Mouse (Mus musculus): ENCODE data around the gene B230104I21Rik. TPM values are rescaled to one million over a fixed set of nuclear protein-coding genes. Genes with fewer than 3 reads are reported as not detected.

B230104I21Rik gene
- polyA plus RNA-seq, 1 experiment from 2014 or later, result not detected

GRCm38 (mm10) chr4:154325410-154325809, 10.5 kb upstream of the B230104I21Rik start:
- WGBS, result 67% methylated on average over 4 of the region's 4 CpGs

GRCm38 (mm10) chr4:154328431-154328830, 7.5 kb upstream of the B230104I21Rik start:
- no peak overlapping the region for H3K9ac ChIP-seq
- H3K4me2 ChIP-seq, result 0 out of 2 replicates have a peak overlapping the region, but pooled peaks have one; percentile 13
- H3K27ac ChIP-seq (replicated peaks), result no peak overlapping the region
- WGBS, result 6% methylated on average over 19 of the region's 20 CpGs
- peaks cover 47% of the 10 kb centered on the region for H3K4me1 ChIP-seq (replicated peaks)
- H3K4me3 ChIP-seq, result no peak overlapping the region
- no peaks in the 10 kb centered on the region for H3K9me3 ChIP-seq
- H3K36me3 ChIP-seq, result no peaks in the 10 kb centered on the region
- no peak for ATAC-seq (ENCODE audit: low read depth)
- peaks cover 44% of the 10 kb centered on the region for H3K27me3 ChIP-seq

More at GRCm38 (mm10) chr4:154325410-154325809, 10.5 kb upstream of the B230104I21Rik start:
- H3K27ac ChIP-seq (replicated peaks), result no peak overlapping the region
- no peaks in the 10 kb centered on the region for H3K9me3 ChIP-seq
- H3K36me3 ChIP-seq, result no peaks in the 10 kb centered on the region
- no peak for ATAC-seq (ENCODE audit: low read depth)
- H3K9ac ChIP-seq, result no peak overlapping the region
- no peak overlapping the region for H3K4me2 ChIP-seq
- H3K27me3 ChIP-seq, result peaks cover 39% of the 10 kb centered on the region
- peaks cover 18% of the 10 kb centered on the region for H3K4me1 ChIP-seq (replicated peaks)
- H3K4me3 ChIP-seq, result no peak overlapping the region

GRCm38 (mm10) chr4:154328836-154329235, 7.1 kb upstream of the B230104I21Rik start:
- Histone ChIP-seq H3K27me3 (peaks cover 46% of the 10 kb centered on the region), H3K27ac (replicated peaks) (no peak overlapping the region), H3K9ac (no peak overlapping the region), H3K36me3 (no peaks in the 10 kb centered on the region), H3K4me2 (0 out of 2 replicates have a peak overlapping the region, but pooled peaks have one; percentile 13), H3K9me3 (no peaks in the 10 kb centered on the region), H3K4me3 (no peak overlapping the region), H3K4me1 (replicated peaks) (peaks cover 51% of the 10 kb centered on the region)
- peak; percentile 40 for ATAC-seq (ENCODE audit: low read depth)
- 5% methylated on average over 6 of the region's 6 CpGs for WGBS

- ATAC-seq (ENCODE audit: low read depth), result no peak
- H3K4me1 ChIP-seq (replicated peaks), result peaks cover 63% of the 10 kb centered on the region
- 62% methylated on average over 7 of the region's 7 CpGs for WGBS
- H3K27ac ChIP-seq (replicated peaks), result no peak overlapping the region
- peak overlapping the region; percentile 41; the same call in 1 of the 2 replicates for H3K9ac ChIP-seq
- no peak overlapping the region for H3K4me2 ChIP-seq
- peaks cover 56% of the 10 kb centered on the region for H3K27me3 ChIP-seq
- H3K9me3 ChIP-seq, result no peaks in the 10 kb centered on the region
- no peak overlapping the region for H3K4me3 ChIP-seq
- H3K36me3 ChIP-seq, result no peaks in the 10 kb centered on the region
Measured at GRCm38 (mm10) chr4:154330001-154330400, 5.9 kb upstream of the B230104I21Rik start.

- WGBS, result 4% methylated on average over 12 of the region's 12 CpGs
- Histone ChIP-seq H3K9ac (peak overlapping the region; percentile 41), H3K27me3 (peaks cover 55% of the 10 kb centered on the region), H3K4me1 (replicated peaks) (peaks cover 75% of the 10 kb centered on the region), H3K4me3 (no peak overlapping the region), H3K9me3 (no peaks in the 10 kb centered on the region), H3K27ac (replicated peaks) (peak overlapping the region; percentile 61), H3K36me3 (no peaks in the 10 kb centered on the region), H3K4me2 (peak overlapping the region; percentile 13; the same call in 1 of the 2 replicates)
- peak; percentile 17 for ATAC-seq (ENCODE audit: low read depth)
Measured at GRCm38 (mm10) chr4:154331271-154331670, 4.7 kb upstream of the B230104I21Rik start.

- no peaks in the 10 kb centered on the region for H3K9me3 ChIP-seq
- no peaks in the 10 kb centered on the region for H3K36me3 ChIP-seq
- no peak overlapping the region for H3K4me3 ChIP-seq
- no peak overlapping the region for H3K4me2 ChIP-seq
- peak overlapping the region; percentile 14; the same call in 1 of the 2 replicates for H3K27ac ChIP-seq (replicated peaks)
- H3K9ac ChIP-seq, result 0 out of 2 replicates have a peak overlapping the region, but pooled peaks have one; percentile 41
- H3K27me3 ChIP-seq, result peaks cover 56% of the 10 kb centered on the region
- ATAC-seq (ENCODE audit: low read depth), result peak; percentile 13; the same call in 1 of the 2 replicates
- 32% methylated on average over 8 of the region's 8 CpGs for WGBS
- H3K4me1 ChIP-seq (replicated peaks), result peaks cover 88% of the 10 kb centered on the region
Measured at GRCm38 (mm10) chr4:154333300-154333699, 2.6 kb upstream of the B230104I21Rik start.

GRCm38 (mm10) chr4:154334699-154335402, 1.1 kb upstream of the B230104I21Rik start:
- peak overlapping the region; percentile 20 for H3K4me3 ChIP-seq
- peak overlapping the region; percentile 52; the same call in 1 of the 2 replicates for H3K9ac ChIP-seq
- H3K36me3 ChIP-seq, result no peaks in the 10 kb centered on the region
- peaks cover 68% of the 10 kb centered on the region for H3K27me3 ChIP-seq
- H3K4me1 ChIP-seq (replicated peaks), result peaks cover 76% of the 10 kb centered on the region
- H3K27ac ChIP-seq (replicated peaks), result no peak overlapping the region
- 54% methylated on average over 48 of the region's 48 CpGs for WGBS
- no peaks in the 10 kb centered on the region for H3K9me3 ChIP-seq
- peak overlapping the region; percentile 38 for H3K4me2 ChIP-seq
- no peak for ATAC-seq (ENCODE audit: low read depth)

- peak overlapping the region; percentile 34; the same call in 1 of the 2 replicates for H3K9ac ChIP-seq
- peak overlapping the region; percentile 52; the same call in 1 of the 2 replicates for H3K27ac ChIP-seq (replicated peaks)
- H3K9me3 ChIP-seq, result no peaks in the 10 kb centered on the region
- H3K4me3 ChIP-seq, result no peak overlapping the region
- H3K4me2 ChIP-seq, result no peak overlapping the region
- no peak for ATAC-seq (ENCODE audit: low read depth)
- H3K4me1 ChIP-seq (replicated peaks), result peaks cover 58% of the 10 kb centered on the region
- peaks cover 4% of the 10 kb centered on the region; the same call in 1 of the 2 replicates for H3K36me3 ChIP-seq
- WGBS, result 11% methylated on average over 10 of the region's 10 CpGs
- peaks cover 66% of the 10 kb centered on the region for H3K27me3 ChIP-seq
Measured at GRCm38 (mm10) chr4:154336650-154337049, 723 bp downstream of the B230104I21Rik start.

- ATAC-seq (ENCODE audit: low read depth), result peak; percentile 49
- H3K4me2 ChIP-seq, result no peak overlapping the region
- no peak overlapping the region; the same call in 1 of the 2 replicates for H3K27ac ChIP-seq (replicated peaks)
- H3K4me1 ChIP-seq (replicated peaks), result peaks cover 28% of the 10 kb centered on the region
- 18% methylated on average over 19 of the region's 19 CpGs for WGBS
- H3K9ac ChIP-seq, result no peak overlapping the region
- H3K4me3 ChIP-seq, result no peak overlapping the region
- no peaks in the 10 kb centered on the region for H3K9me3 ChIP-seq
- peaks cover 34% of the 10 kb centered on the region for H3K27me3 ChIP-seq
- H3K36me3 ChIP-seq, result no peaks in the 10 kb centered on the region
Measured at GRCm38 (mm10) chr4:154346731-154347522, 11.0 kb downstream of the B230104I21Rik start.

- H3K4me3 ChIP-seq, result no peak overlapping the region
- H3K4me2 ChIP-seq, result no peak overlapping the region
- H3K4me1 ChIP-seq (replicated peaks), result peaks cover 28% of the 10 kb centered on the region
- peaks cover 39% of the 10 kb centered on the region for H3K27me3 ChIP-seq
- 15% methylated on average over 11 of the region's 11 CpGs for WGBS
- H3K27ac ChIP-seq (replicated peaks), result no peak overlapping the region
- 0 out of 2 replicates have a peak overlapping the region, but pooled peaks have one; percentile 12 for H3K9ac ChIP-seq
- no peak for ATAC-seq (ENCODE audit: low read depth)
- H3K36me3 ChIP-seq, result no peaks in the 10 kb centered on the region
- H3K9me3 ChIP-seq, result no peaks in the 10 kb centered on the region
Measured at GRCm38 (mm10) chr4:154348197-154348786, 12.4 kb downstream of the B230104I21Rik start.

GRCm38 (mm10) chr4:154352246-154352645, 16.3 kb downstream of the B230104I21Rik start:
- Histone ChIP-seq H3K9me3 (no peaks in the 10 kb centered on the region), H3K4me3 (no peak overlapping the region), H3K27me3 (peaks cover 19% of the 10 kb centered on the region), H3K4me2 (no peak overlapping the region), H3K27ac (replicated peaks) (no peak overlapping the region), H3K4me1 (replicated peaks) (peaks cover 16% of the 10 kb centered on the region), H3K36me3 (no peaks in the 10 kb centered on the region), H3K9ac (no peak overlapping the region)
- ATAC-seq (ENCODE audit: low read depth), result no peak
- WGBS, result 64% methylated on average over 13 of the region's 13 CpGs
